Comparison of ENCODE assay signal across 9 mouse cellular contexts in genomic region chr12:73045046-73045723, GRCm38 (mm10). TPM values are rescaled to one million over a fixed set of nuclear protein-coding genes. Genes with fewer than 3 reads are reported as not detected.
DNase-seq lines count a peak whose midpoint lies in the region; ATAC-seq and TF ChIP-seq lines count a peak whose summit lies in the region.
"Had no signal": no experiment of that assay in that cellular context is flagged by ENCODE, and none has a peak within 500 bp of the region (broad histone marks: within the 10 kb centered on the region; RNA-seq: fewer than 3 reads in every experiment).

No protein-coding gene starts in this region.

- DNase-seq in spleen, adult 2 months (ENCODE audit: low read depth in 1 of 2, low spot score in 2 of 2), result no peak
- no peak for DNase-seq in spleen, adult 12 weeks (ENCODE audit: low spot score)
- peak; percentile 64 for DNase-seq in embryo, embryonic 10 days (ENCODE audit: low spot score)
- DNase-seq in kidney, postnatal 4 days, result peak; percentile 68 to 75
- no peak for DNase-seq in midbrain, postnatal 0 days (ENCODE audit: low spot score)
- DNase-seq in left cerebral cortex, adult 18-20 months (ENCODE audit: low spot score in 2 of 2), result no peak
- no peak for DNase-seq in right cerebral cortex, adult 18-20 months

- peak overlapping the region; percentile 11; the same call in 1 of the 2 replicates for H3K4me3 ChIP-seq in spleen, adult 2 months (ENCODE audit: extremely low read depth, insufficient read depth, insufficient read length)
- H3K4me3 ChIP-seq in heart, embryonic 13.5 days, result peak overlapping the region; percentile 63
- H3K4me3 ChIP-seq in midbrain, postnatal 0 days (ENCODE audit: low read depth, low read length), result peak overlapping the region; percentile 23

- peak overlapping the region; percentile 74 for H3K9ac ChIP-seq in heart, embryonic 13.5 days
- H3K9ac ChIP-seq in midbrain, postnatal 0 days (replicated peaks; ENCODE audit: low read length, poor library complexity, severe bottlenecking), result no peak overlapping the region

- H3K4me2 ChIP-seq in heart, embryonic 13.5 days, result peak overlapping the region; percentile 87
- H3K4me2 ChIP-seq in midbrain, postnatal 0 days (ENCODE audit: low read depth, low read length, poor library complexity, severe bottlenecking), result peak overlapping the region; percentile 44

- WGBS in spleen, adult 2 months, result 2% methylated on average over 46 of the region's 46 CpGs
- WGBS in heart, embryonic 13.5 days, result under 1% methylated on average over 46 of the region's 46 CpGs
- WGBS in midbrain, postnatal 0 days, result under 1% methylated on average over 44 of the region's 46 CpGs

- H3K4me1 ChIP-seq in spleen, adult 2 months (ENCODE audit: control insufficient read depth, insufficient read depth, insufficient read length), result peaks cover 9% of the 10 kb centered on the region; the same call in 1 of the 2 replicates
- H3K4me1 ChIP-seq in heart, embryonic 13.5 days, result peaks cover 22% of the 10 kb centered on the region
- no peaks in the 10 kb centered on the region for H3K4me1 ChIP-seq in midbrain, postnatal 0 days (ENCODE audit: insufficient read depth, low read length)

- no peak overlapping the region for H3K27ac ChIP-seq in spleen, adult 2 months (ENCODE audit: insufficient read depth, low read length)
- H3K27ac ChIP-seq in heart, embryonic 13.5 days (replicated peaks), result no peak overlapping the region
- no peak overlapping the region for H3K27ac ChIP-seq in midbrain, postnatal 0 days (ENCODE audit: low read depth, low read length)

- no peak for TF ChIP-seq POLR2A in spleen, adult 2 months (IDR thresholded peaks at IDR 0.05; ENCODE audit: low read depth, low read length)

- peaks cover 40% of the 10 kb centered on the region for H3K27me3 ChIP-seq in spleen, adult 2 months (ENCODE audit: control insufficient read depth, insufficient read depth, low read length)
- H3K27me3 ChIP-seq in heart, embryonic 13.5 days (replicated peaks), result peaks cover 98% of the 10 kb centered on the region
- peaks cover 80% of the 10 kb centered on the region for H3K27me3 ChIP-seq in midbrain, postnatal 0 days (ENCODE audit: insufficient read depth, low read length)

- no peaks in the 10 kb centered on the region for H3K36me3 ChIP-seq in spleen, adult 2 months (ENCODE audit: control insufficient read depth, insufficient read depth, low read length)
- no peaks in the 10 kb centered on the region for H3K36me3 ChIP-seq in heart, embryonic 13.5 days
- no peaks in the 10 kb centered on the region for H3K36me3 ChIP-seq in midbrain, postnatal 0 days (ENCODE audit: insufficient read depth, low read length)

- TF ChIP-seq CTCF in spleen, adult 2 months (IDR thresholded peaks at IDR 0.05; ENCODE audit: extremely low read depth, insufficient read depth, insufficient read length, insufficient replicate concordance), result no peak
- TF ChIP-seq CTCF in midbrain, postnatal 0 days (IDR thresholded peaks at IDR 0.05), result no peak

- H3K9me3 ChIP-seq in heart, embryonic 13.5 days, result no peaks in the 10 kb centered on the region
- no peaks in the 10 kb centered on the region for H3K9me3 ChIP-seq in midbrain, postnatal 0 days (ENCODE audit: low read length)

- no peak for ATAC-seq in heart, embryonic 13.5 days (ENCODE audit: extremely low read depth, insufficient number of reproducible peaks, low FRiP score, low TSS enrichment)
- no peak for ATAC-seq in midbrain, postnatal 0 days (ENCODE audit: low FRiP score)

RNA-seq across cellular contexts. Expression of gene Six1, which starts 8.5 kb away (rescaled TPM):
- polyA plus RNA-seq in spleen, adult 2 months (2012; rRNA removed), result not detected in 2 replicates
- polyA plus RNA-seq in heart, embryonic 13.5 days (2015; fragmentation: Nextera tagmentation; extraction: Ambion mirVana), result 0.34 and 0.79 TPM in 2 replicates
- 0.44 and 1.3 TPM in 2 replicates for total RNA-seq in midbrain, postnatal 0 days (2014; rRNA removed)
- polyA plus RNA-seq in midbrain, postnatal 0 days (2015; fragmentation: Nextera tagmentation; extraction: Ambion mirVana), result 0.55 and 0.68 TPM in 2 replicates
- under 1 TPM; 0.40 to 0.42 TPM for total RNA-seq in left cerebral cortex, adult 18-20 months (2021)
- total RNA-seq: neutrophil, adult 5-6 weeks had no signal

Comparison
In these comparisons a context has a peak if more than half of its experiments do, and no peak if none do; other contexts are left out.
1. DNase-seq: peak in embryo, embryonic 10 days (single experiment) and kidney, postnatal 4 days (2 of 2); none in spleen, adult 2 months (0 of 2), spleen, adult 12 weeks (single experiment), midbrain, postnatal 0 days (single experiment), left cerebral cortex, adult 18-20 months (0 of 2) and right cerebral cortex, adult 18-20 months (single experiment).
2. H3K4me3 ChIP-seq: peak in every context shown above with its lines; median percentile 63 in heart, embryonic 13.5 days; 23 in midbrain, postnatal 0 days; 11 in spleen, adult 2 months.